Mouse (Mus musculus) midbrain, embryonic 16.5 days (tissue): Measurements from ENCODE around the gene Krtap2-4. TPM values are rescaled to one million over a fixed set of nuclear protein-coding genes. Genes with fewer than 3 reads are reported as not detected.

ENCODE experiments used
- ATAC-seq: fragments of 200-750 bp; cut with Nextera tagmentation; 2 replicates; pipeline ENCODE4 v1.8.0; 2017; ENCODE audit warnings: moderate TSS enrichment
- H3K27ac ChIP-seq: fragments of 300-500 bp; sonication (generic); 2 replicates; pipeline ENCODE4 v1.5.1; 2014; ENCODE audit warnings: mild to moderate bottlenecking, low read length, mixed read lengths
- H3K27me3 ChIP-seq: fragments of 300-500 bp; sonication (generic); 2 replicates; pipeline ENCODE4 v1.6.1; 2014; ENCODE audit warnings: low read depth, low read length, mixed read lengths; ENCODE audit not compliant: control insufficient read depth, insufficient read depth
- H3K36me3 ChIP-seq: fragments of 300-500 bp; sonication (generic); 2 replicates; pipeline ENCODE4 v1.6.1; 2014; ENCODE audit warnings: mild to moderate bottlenecking, low read length, moderate library complexity, mixed read lengths; ENCODE audit not compliant: control insufficient read depth, insufficient read depth
- H3K4me1 ChIP-seq: fragments of 300-500 bp; sonication (generic); 2 replicates; pipeline ENCODE4 v1.6.1; 2014; ENCODE audit warnings: mild to moderate bottlenecking, low read length, mixed read lengths; ENCODE audit not compliant: control insufficient read depth, insufficient read depth
- H3K4me2 ChIP-seq: fragments of 300-500 bp; sonication (generic); 2 replicates; pipeline ENCODE4 v1.6.1; 2014; ENCODE audit warnings: mild to moderate bottlenecking, low read length, mixed read lengths
- H3K4me3 ChIP-seq: fragments of 300-500 bp; sonication (generic); 2 replicates; pipeline ENCODE4 v1.5.1; 2014; ENCODE audit warnings: low read depth, mild to moderate bottlenecking, low read length, moderate library complexity, mixed read lengths
- H3K9ac ChIP-seq: fragments of 300-500 bp; sonication (generic); 2 replicates; pipeline ENCODE4 v1.6.1; 2014; ENCODE audit warnings: low read depth, low read length, mixed read lengths
- H3K9me3 ChIP-seq: fragments of 300-500 bp; sonication (generic); replicated peaks from 2 replicates; pipeline ENCODE4 v1.6.1; 2014; ENCODE audit warnings: mild to moderate bottlenecking, low read length, mixed read lengths; ENCODE audit not compliant: control insufficient read depth, poor library complexity, severe bottlenecking
- WGBS: fragments of 180-500 bp; shearing (Covaris S2); extraction: QIAGEN DNeasy Blood & Tissue Kit; methylation state at CpG from one replicate; pipeline ENCODE4 v1.1.7; 2014; 5-methylcytosine and 5-hydroxymethylcytosine counted together
- polyA plus RNA-seq: library from polyadenylated mRNA; unstranded; fragments of >200 nt; fragmentation: Nextera tagmentation; extraction: Ambion mirVana; gene quantifications from 2 replicates; pipeline ENCODE4 v1.2.1, GENCODE M21; 2015

The Krtap2-4 gene
- polyA plus RNA-seq, 1 experiment from 2014 or later = not detected

- Histone ChIP-seq H3K27ac (no peak overlapping the region), H3K36me3 (no peaks in the 10 kb centered on the region), H3K4me2 (no peak overlapping the region), H3K4me3 (no peak overlapping the region), H3K9ac (no peak overlapping the region), H3K27me3 (no peaks in the 10 kb centered on the region), H3K4me1 (no peaks in the 10 kb centered on the region), H3K9me3 (no peaks in the 10 kb centered on the region)
- no peak for ATAC-seq
- WGBS = 14% methylated on average over 4 of the region's 4 CpGs
These were observed 41.5 kb downstream of the Krtap2-4 start for GRCm38 (mm10) chr11:99573164-99573563.

GRCm38 (mm10) chr11:99566530-99566929 is 48.1 kb downstream of the Krtap2-4 start, which contains the start of gene Krtap3-1:
Gene Krtap3-1 (minus strand): TSS chr11:99566630.
- Histone ChIP-seq H3K4me2 (no peak within 1 kb of the TSS), H3K27me3 (no peaks in the 10 kb centered on the region), H3K4me3 (no peak within 1 kb of the TSS), H3K36me3 (no peaks in the 10 kb centered on the region), H3K27ac (no peak within 1 kb of the TSS), H3K9ac (no peak within 1 kb of the TSS), H3K4me1 (no peaks in the 10 kb centered on the region), H3K9me3 (no peaks in the 10 kb centered on the region)
- no peak for ATAC-seq
- 95% methylated on average over 7 of the region's 7 CpGs for WGBS

Other genes starting within 250 kb of the Krtap2-4 start
- 0.29 and 0.46 TPM in 2 replicates for gene Krt28, start 239.9 kb downstream of the Krtap2-4 start, polyA plus RNA-seq
- gene Krt10, start 225.5 kb downstream of the Krtap2-4 start, polyA plus RNA-seq = 28.9 and 29.8 TPM in 2 replicates
- 0.14 TPM in 1 of 2 replicates, not detected in the other for gene Krt12, start 192.6 kb downstream of the Krtap2-4 start, polyA plus RNA-seq
- gene Krt20, start 176.7 kb downstream of the Krtap2-4 start, polyA plus RNA-seq = 0.21 and 0.34 TPM in 2 replicates
- 0.11 TPM in 1 of 2 replicates, not detected in the other for gene Krt23, start 121.7 kb downstream of the Krtap2-4 start, polyA plus RNA-seq
- gene Krt39, start 93.5 kb downstream of the Krtap2-4 start, polyA plus RNA-seq = not detected in 2 replicates
- gene Krt40, start 71.7 kb downstream of the Krtap2-4 start, polyA plus RNA-seq = not detected in 2 replicates
- not detected in 2 replicates for gene Krtap3-3, start 64.0 kb downstream of the Krtap2-4 start, polyA plus RNA-seq
- not detected in 2 replicates for gene Krtap3-2, start 58.0 kb downstream of the Krtap2-4 start, polyA plus RNA-seq
- gene Gm11939, start 55.4 kb downstream of the Krtap2-4 start, polyA plus RNA-seq = not detected in 2 replicates
- not detected in 2 replicates for gene Krtap3-1, start 48.2 kb downstream of the Krtap2-4 start, polyA plus RNA-seq
- not detected in 2 replicates for gene Krtap1-5, start 33.8 kb downstream of the Krtap2-4 start, polyA plus RNA-seq
- not detected in 2 replicates for gene Krtap1-4, start 31.2 kb downstream of the Krtap2-4 start, polyA plus RNA-seq
- not detected in 2 replicates for gene Krtap1-3, start 23.5 kb downstream of the Krtap2-4 start, polyA plus RNA-seq
- gene Krtap9-3, start 16.7 kb downstream of the Krtap2-4 start, polyA plus RNA-seq = not detected in 2 replicates
- gene Gm11938, start 11.5 kb downstream of the Krtap2-4 start, polyA plus RNA-seq = not detected in 2 replicates
- not detected in 2 replicates for gene Gm11937, start 4.7 kb downstream of the Krtap2-4 start, polyA plus RNA-seq
- not detected in 2 replicates for gene Gm11562, start 5.6 kb upstream of the Krtap2-4 start, polyA plus RNA-seq
- not detected in 2 replicates for gene Krtap4-1, start 13.4 kb upstream of the Krtap2-4 start, polyA plus RNA-seq
- gene Krtap4-2, start 20.2 kb upstream of the Krtap2-4 start, polyA plus RNA-seq = 0.25 TPM in 1 of 2 replicates, not detected in the other
- gene Krtap4-7, start 29.2 kb upstream of the Krtap2-4 start, polyA plus RNA-seq = not detected in 2 replicates
- not detected in 2 replicates for gene Gm11555, start 35.4 kb upstream of the Krtap2-4 start, polyA plus RNA-seq
- not detected in 2 replicates for gene Gm11563, start 44.1 kb upstream of the Krtap2-4 start, polyA plus RNA-seq
- not detected in 2 replicates for gene Krtap4-6, start 51.1 kb upstream of the Krtap2-4 start, polyA plus RNA-seq
- not detected in 2 replicates for gene Gm14190, start 75.9 kb upstream of the Krtap2-4 start, polyA plus RNA-seq
- not detected in 2 replicates for gene Gm14180, start 119.4 kb upstream of the Krtap2-4 start, polyA plus RNA-seq
- not detected in 2 replicates for gene Gm11595, start 158.1 kb upstream of the Krtap2-4 start, polyA plus RNA-seq
- not detected in 2 replicates for gene Krtap4-8, start 165.9 kb upstream of the Krtap2-4 start, polyA plus RNA-seq
- not detected in 2 replicates for gene Krtap4-9, start 170.4 kb upstream of the Krtap2-4 start, polyA plus RNA-seq
- gene Gm11596, start 178.6 kb upstream of the Krtap2-4 start, polyA plus RNA-seq = not detected in 2 replicates
- gene Gm11569, start 184.1 kb upstream of the Krtap2-4 start, polyA plus RNA-seq = not detected in 2 replicates
- not detected in 2 replicates for gene Gm11554, start 189.6 kb upstream of the Krtap2-4 start, polyA plus RNA-seq
- gene Krtap4-13, start 195.0 kb upstream of the Krtap2-4 start, polyA plus RNA-seq = not detected in 2 replicates
- not detected in 2 replicates for gene Gm11564, start 200.8 kb upstream of the Krtap2-4 start, polyA plus RNA-seq
- not detected in 2 replicates for gene 2300003K06Rik, start 223.2 kb upstream of the Krtap2-4 start, polyA plus RNA-seq
- gene Krtap4-16, start 236.8 kb upstream of the Krtap2-4 start, polyA plus RNA-seq = not detected in 2 replicates
- not detected in 2 replicates for gene Gm11568, start 243.1 kb upstream of the Krtap2-4 start, polyA plus RNA-seq
- not detected in 2 replicates for gene Gm11559, start 249.6 kb upstream of the Krtap2-4 start, polyA plus RNA-seq